Mouse (Mus musculus) cerebellum, adult 9-10 months (tissue): ENCODE results near the gene Fam126a.
A peak's percentile ranks its signal among the peaks of the same experiment; 100 is the strongest.
"Not testable (repeated sequence)": the region's sequence is repeated elsewhere in the genome, so short reads cannot be mapped to it uniquely, and the experiment has no call there.

Experiments used
- DNase-seq: peaks from one replicate; pipeline ENCODE4 v3.0.0; 2022

Fam126a gene

DNA sequence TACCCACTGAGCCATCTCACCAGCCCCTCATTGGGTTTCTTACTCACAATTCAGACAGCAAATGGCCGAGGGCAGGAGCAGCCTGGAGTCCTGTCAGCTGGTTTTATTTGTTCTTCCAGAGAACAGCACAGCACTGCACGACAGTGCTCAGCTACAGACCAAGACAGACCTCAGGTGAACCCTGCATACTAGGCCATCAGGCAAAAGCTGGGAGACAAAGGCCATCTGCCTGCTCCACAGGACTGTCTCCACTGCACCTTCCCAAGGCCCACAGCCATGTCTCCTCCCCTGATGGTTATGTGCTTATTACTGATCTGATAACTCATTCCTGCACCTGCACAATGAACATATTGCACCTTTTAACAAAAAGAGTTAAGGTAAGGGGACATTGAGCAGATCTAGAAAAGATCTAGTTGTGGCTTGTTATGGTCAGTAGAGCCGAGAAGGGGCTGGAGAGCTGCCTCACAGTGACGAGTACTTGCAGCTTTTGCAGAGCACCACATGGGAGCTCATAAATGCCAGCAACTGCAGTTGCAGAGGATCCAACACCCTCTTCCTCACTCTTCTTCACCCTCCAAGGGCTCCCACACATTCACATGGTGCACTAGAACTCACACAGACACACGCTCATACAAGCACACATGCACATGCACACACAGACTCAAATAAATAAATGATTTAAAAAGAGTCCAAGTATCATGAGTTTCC is 137.2 kb downstream of the Fam126a start:
- DNase-seq = peak; percentile 20

DNA sequence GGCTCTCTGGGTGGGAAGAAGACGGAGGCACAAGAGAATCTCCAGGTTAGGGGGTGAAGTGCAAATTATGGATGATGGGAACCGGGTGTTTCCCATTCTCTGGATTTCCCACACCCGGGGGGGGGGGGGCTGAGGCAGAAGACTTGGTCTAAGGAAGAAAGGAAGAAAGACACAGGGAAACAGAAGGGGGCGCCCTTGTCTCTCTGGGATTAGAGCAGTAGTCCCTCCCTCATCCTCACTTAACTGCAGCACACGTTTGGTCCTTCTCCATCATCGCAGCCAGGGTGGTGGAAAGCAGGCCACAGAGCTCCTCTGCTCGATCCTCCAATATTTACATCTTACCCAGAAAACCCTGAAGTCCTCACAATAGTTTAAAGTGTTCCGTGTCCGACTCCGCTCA is 139.8 kb downstream of the Fam126a start:
- DNase-seq = peak; percentile 42

DNA sequence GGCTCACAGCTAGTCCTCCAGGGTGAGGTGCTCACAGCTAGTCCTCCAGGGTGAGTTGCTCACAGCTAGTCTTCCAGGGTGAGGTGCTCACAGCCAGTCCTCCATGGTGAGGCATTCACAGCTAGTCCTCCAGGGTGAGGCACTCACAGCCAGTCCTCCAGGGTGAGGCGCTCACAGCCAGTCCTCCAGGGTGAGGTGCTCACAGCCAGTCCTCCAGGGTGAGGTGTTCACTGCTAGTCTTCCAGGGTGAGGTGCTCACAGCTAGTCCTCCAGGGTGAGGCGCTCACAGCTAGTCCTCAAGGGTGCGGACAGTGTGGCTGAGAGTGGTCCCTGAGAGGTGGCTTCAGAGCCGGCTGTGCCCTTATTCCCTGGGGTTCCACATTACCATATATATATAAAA is 141.0 kb downstream of the Fam126a start:
- no peak for DNase-seq

DNA sequence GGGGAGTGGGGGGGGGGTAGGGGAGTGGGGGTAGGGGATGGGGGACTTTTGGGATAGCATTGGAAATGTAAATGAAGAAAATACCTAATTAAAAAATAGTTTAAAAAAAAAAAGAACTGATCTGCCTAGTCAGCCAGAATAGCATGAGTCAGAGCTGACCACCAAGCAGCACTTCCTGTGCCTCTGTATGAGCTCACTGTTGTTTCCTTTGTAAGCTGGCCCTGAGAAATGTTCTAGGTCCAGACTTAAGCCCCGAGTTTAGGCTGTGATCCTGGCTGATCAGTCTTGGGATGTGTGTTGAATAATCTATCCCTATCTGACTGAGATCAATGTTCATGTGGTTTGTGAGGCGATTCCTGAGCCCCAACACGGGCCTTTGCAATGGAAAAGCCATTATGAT is 143.4 kb downstream of the Fam126a start:
- DNase-seq = no peak

DNA sequence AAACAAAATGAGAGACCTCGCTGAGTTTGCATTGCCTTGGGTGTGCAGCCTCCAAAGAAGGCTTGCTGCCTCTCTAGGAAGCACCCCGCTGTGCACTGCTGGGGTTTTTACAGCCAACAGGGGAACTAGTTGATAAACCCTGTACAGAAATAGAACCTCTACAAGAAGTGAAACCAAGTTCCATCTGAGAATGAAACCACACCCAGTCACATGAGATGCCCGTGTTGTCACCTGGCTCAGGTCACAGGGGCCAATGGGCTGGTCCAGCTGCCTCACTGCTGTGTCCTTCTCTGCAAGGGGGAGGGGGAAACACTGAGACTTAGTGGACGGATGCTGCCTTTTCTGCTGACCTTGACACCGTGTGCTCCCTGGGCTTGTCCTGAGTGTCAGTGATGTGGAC is 156.0 kb downstream of the Fam126a start:
- DNase-seq = no peak

DNA sequence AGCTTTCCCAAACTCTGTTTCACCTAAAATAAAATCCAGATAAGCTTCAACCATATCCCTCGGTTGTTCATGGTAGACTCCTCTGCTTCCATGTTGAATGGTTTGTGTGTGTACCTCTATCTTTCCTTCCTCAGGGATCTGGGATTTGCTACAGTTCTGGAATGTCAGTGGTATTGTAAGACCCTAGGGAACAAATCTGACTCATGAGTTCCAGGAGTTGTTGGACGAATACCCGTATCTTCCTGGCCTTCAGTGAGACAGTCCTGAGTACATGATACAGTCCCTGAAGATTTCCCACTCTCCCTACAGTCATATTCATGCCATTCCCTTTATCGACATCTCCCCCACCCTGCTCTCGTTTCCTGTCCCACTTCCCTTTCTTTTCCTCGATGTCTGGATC is 157.9 kb downstream of the Fam126a start:
- DNase-seq = no peak

DNA sequence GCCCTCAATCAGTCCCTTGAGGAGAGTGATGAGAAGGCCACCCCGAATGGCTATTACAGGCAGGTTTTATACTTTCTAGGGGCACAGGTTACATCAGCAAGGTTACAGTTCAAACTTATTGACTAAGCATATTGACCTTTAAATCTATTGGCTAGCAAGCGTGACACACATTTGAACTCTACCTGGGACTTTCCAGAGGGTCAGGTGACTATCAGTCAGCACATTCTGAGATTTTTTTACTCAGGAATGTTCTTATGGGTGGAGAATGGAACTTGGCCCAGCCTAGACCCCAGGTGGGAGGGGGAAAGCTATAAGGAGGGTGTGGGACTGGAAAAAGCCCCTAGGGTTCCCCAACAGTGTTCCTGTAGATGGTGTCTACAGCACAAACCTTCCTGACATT is 159.2 kb downstream of the Fam126a start:
- not testable (repeated sequence) for DNase-seq

DNA sequence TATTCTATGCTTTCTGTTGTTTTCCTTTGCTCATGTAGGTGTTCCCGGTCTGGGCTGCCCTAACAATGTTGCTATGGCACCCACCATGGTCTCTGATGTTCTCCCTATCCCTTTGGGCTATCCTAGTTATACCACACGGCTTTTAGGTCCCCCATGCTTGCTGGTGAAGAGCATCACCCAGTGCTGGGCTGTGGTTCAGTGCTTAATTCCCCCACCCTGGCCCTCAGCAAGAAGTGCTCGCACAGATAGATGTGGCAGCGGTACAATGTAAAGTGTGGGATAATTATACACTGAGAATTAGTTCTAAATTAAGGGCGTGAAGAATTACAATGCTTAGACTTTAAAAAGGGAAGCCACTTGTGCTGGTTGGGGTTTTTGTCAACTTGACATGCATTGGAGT is 164.5 kb downstream of the Fam126a start:
- DNase-seq = no peak
